Mouse (Mus musculus) forebrain, embryonic 11.5 days (tissue): ENCODE results near the gene Lmna. TPM values are rescaled to one million over a fixed set of nuclear protein-coding genes. Genes with fewer than 3 reads are reported as not detected.

Experiments used
- ATAC-seq: fragments of 200-750 bp; cut with Nextera tagmentation; replicated peaks from 2 replicates; pipeline ENCODE4 v1.8.0; 2017; ENCODE audit warnings: moderate TSS enrichment; ENCODE audit not compliant: low FRiP score
- DNase-seq: peaks from one replicate; pipeline ENCODE4 v3.0.0-alpha.2; 2017; ENCODE audit warnings: low spot score
- H3K27ac ChIP-seq: fragments of 300-500 bp; sonication (generic); 2 replicates; pipeline ENCODE4 v1.5.1; 2014; ENCODE audit warnings: low read depth, low read length
- H3K27me3 ChIP-seq: fragments of 300-500 bp; sonication (generic); 2 replicates; pipeline ENCODE4 v1.6.1; 2014; ENCODE audit warnings: mild to moderate bottlenecking, low read length, mixed read lengths; ENCODE audit not compliant: control insufficient read depth, insufficient read depth
- H3K36me3 ChIP-seq: fragments of 300-500 bp; sonication (generic); 2 replicates; pipeline ENCODE4 v1.6.1; 2014; ENCODE audit warnings: mild to moderate bottlenecking, low read length, moderate library complexity, mixed read lengths; ENCODE audit not compliant: control insufficient read depth, insufficient read depth
- H3K4me1 ChIP-seq: fragments of 300-500 bp; sonication (generic); replicated peaks from 2 replicates; pipeline ENCODE4 v1.6.1; 2014; ENCODE audit warnings: low read length, mixed read lengths; ENCODE audit not compliant: control insufficient read depth, insufficient read depth
- H3K4me2 ChIP-seq: fragments of 300-500 bp; sonication (generic); 2 replicates; pipeline ENCODE4 v1.6.1; 2014; ENCODE audit warnings: low read depth, mild to moderate bottlenecking, low read length, moderate library complexity, mixed read lengths; ENCODE audit not compliant: severe bottlenecking
- H3K4me3 ChIP-seq: fragments of 300-500 bp; sonication (generic); 2 replicates; pipeline ENCODE4 v1.5.1; 2014; ENCODE audit warnings: low read depth, low read length
- H3K9ac ChIP-seq: fragments of 300-500 bp; sonication (generic); 2 replicates; pipeline ENCODE4 v1.6.1; 2014; ENCODE audit warnings: low read length
- H3K9me3 ChIP-seq: fragments of 300-500 bp; sonication (generic); 2 replicates; pipeline ENCODE4 v1.6.1; 2016; ENCODE audit warnings: low read length, mixed read lengths; ENCODE audit not compliant: control insufficient read depth
- WGBS: fragments of 180-500 bp; shearing (Covaris S2); extraction: QIAGEN DNeasy Blood & Tissue Kit; methylation state at CpG from one replicate; pipeline ENCODE4 v1.1.7; 2014; 5-methylcytosine and 5-hydroxymethylcytosine counted together
- polyA plus RNA-seq: library from polyadenylated mRNA; unstranded; fragments of >200 nt; fragmentation: Nextera tagmentation; extraction: Ambion mirVana; gene quantifications from 2 replicates; pipeline ENCODE4 v1.2.1, GENCODE M21; 2014

The Lmna gene
- polyA plus RNA-seq, 1 experiment from 2014 or later = 19.4 TPM

DNA sequence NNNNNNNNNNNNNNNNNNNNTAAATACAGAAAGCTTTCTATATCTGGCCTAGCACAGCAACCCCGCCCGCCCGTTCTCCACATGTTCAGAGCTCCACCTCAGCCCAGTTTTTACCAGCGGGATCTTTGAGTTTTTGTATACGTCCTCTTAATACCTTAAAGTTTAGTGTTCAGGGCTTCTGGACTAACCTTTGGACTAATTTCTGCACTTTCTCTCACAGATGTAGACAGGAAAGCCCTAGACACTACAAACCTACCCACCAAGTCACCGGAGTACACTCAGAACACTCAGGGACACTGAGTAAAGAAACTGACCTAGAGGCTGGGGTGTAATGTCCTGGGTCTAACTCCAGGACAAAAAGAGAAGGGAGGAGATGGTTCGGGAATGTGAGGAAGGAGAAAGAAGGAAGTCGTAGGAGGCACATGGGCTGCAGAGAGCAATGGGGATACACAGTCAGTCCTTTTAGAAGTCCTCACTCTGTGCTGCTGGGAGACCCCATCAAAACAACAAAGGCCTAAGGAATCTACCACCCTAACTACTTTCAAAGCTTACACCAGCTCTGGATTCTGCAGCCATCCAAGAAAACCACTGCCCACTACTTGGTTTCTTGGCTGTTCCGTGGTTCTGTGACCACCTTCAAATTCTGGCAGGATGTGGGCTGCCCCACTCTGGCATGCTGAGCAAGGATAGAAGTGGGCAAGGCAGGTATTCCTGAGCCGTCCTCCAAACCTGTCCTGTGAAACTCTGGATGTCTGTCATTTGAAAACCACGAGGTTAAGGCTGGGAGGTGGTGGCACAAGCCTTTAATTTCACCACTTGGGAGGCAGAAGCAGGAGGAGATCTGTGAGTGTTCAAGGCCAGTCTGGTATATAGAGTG, 15.8 kb downstream of the Lmna start:
- ATAC-seq = no peak
- DNase-seq = no peak
- Histone ChIP-seq H3K36me3 (no peaks in the 10 kb centered on the region), H3K4me1 (peaks cover 9% of the 10 kb centered on the region), H3K9me3 (no peaks in the 10 kb centered on the region), H3K27me3 (no peaks in the 10 kb centered on the region), H3K9ac (peak overlapping the region; percentile 16; the same call in 1 of the 2 replicates), H3K4me3 (no peak overlapping the region), H3K4me2 (no peak overlapping the region), H3K27ac (no peak overlapping the region)
- WGBS = 81% methylated on average over 11 of the region's 11 CpGs

DNA sequence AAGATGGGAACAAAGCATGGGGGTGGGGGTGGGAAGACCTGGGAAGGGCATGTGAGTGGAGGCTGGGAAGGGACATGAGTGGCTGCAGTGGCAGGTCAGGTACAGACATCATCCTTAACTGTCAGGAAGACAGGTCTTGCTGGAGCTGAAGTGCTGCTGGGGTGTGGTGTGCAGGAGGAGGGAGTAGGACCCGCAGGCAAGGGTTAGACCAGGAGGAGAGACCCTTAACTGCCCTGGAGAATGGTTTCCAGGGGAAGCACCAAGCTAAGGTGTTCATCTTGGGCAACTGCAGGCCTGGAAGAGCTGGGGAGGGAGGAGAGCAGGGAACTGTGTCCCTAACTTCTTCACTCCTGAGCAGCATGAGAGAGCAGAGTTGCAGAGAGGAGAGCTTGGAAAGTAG, 22.4 kb downstream of the Lmna start:
- 63% methylated on average over 1 of the region's 1 CpGs for WGBS
- Histone ChIP-seq H3K36me3 (no peaks in the 10 kb centered on the region), H3K4me3 (no peak overlapping the region), H3K4me1 (peaks cover 8% of the 10 kb centered on the region), H3K27me3 (peaks cover 33% of the 10 kb centered on the region), H3K27ac (no peak overlapping the region), H3K9me3 (no peaks in the 10 kb centered on the region), H3K4me2 (no peak overlapping the region), H3K9ac (no peak overlapping the region)
- ATAC-seq (no peak), DNase-seq (no peak)

DNA sequence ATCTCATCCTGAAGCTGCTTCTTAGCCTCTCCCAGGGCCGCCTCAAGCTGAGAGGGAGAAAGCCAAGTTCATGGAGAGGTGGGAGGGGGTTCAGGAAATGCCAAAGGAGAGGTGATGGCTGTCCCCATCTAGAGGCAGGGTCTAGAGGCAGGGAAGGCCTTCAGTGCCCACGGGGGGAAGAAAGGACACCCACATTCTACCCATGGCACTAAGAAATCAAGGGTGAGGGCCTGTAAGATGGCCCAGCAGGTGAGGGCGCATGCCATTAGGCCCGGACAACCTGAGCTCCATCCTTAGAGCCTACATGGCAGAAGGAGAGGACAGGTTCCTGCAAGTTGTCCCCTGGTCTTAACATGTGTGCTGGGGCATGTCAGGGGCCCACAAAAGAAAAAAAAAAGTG, 22.9 kb downstream of the Lmna start:
- H3K27ac ChIP-seq = no peak overlapping the region
- H3K4me3 ChIP-seq = no peak overlapping the region
- no peak for ATAC-seq
- no peaks in the 10 kb centered on the region for H3K9me3 ChIP-seq
- WGBS = 72% methylated on average over 4 of the region's 4 CpGs
- no peak overlapping the region for H3K9ac ChIP-seq
- peaks cover 37% of the 10 kb centered on the region for H3K27me3 ChIP-seq
- peaks cover 7% of the 10 kb centered on the region; the same call in 1 of the 2 replicates for H3K4me1 ChIP-seq
- H3K4me2 ChIP-seq = no peak overlapping the region
- H3K36me3 ChIP-seq = no peaks in the 10 kb centered on the region
- no peak for DNase-seq

- peaks cover 7% of the 10 kb centered on the region; the same call in 1 of the 2 replicates for H3K4me1 ChIP-seq
- ATAC-seq = no peak
- H3K27me3 ChIP-seq = peaks cover 37% of the 10 kb centered on the region
- WGBS = 72% methylated on average over 5 of the region's 5 CpGs
- no peaks in the 10 kb centered on the region for H3K9me3 ChIP-seq
- no peak overlapping the region for H3K4me3 ChIP-seq
- no peak for DNase-seq
- H3K9ac ChIP-seq = no peak overlapping the region
- H3K27ac ChIP-seq = no peak overlapping the region
- H3K36me3 ChIP-seq = no peaks in the 10 kb centered on the region
- H3K4me2 ChIP-seq = no peak overlapping the region
These were observed 23.7 kb downstream of the Lmna start for GRCm38 (mm10) chr3:88486043-88486442.

DNA sequence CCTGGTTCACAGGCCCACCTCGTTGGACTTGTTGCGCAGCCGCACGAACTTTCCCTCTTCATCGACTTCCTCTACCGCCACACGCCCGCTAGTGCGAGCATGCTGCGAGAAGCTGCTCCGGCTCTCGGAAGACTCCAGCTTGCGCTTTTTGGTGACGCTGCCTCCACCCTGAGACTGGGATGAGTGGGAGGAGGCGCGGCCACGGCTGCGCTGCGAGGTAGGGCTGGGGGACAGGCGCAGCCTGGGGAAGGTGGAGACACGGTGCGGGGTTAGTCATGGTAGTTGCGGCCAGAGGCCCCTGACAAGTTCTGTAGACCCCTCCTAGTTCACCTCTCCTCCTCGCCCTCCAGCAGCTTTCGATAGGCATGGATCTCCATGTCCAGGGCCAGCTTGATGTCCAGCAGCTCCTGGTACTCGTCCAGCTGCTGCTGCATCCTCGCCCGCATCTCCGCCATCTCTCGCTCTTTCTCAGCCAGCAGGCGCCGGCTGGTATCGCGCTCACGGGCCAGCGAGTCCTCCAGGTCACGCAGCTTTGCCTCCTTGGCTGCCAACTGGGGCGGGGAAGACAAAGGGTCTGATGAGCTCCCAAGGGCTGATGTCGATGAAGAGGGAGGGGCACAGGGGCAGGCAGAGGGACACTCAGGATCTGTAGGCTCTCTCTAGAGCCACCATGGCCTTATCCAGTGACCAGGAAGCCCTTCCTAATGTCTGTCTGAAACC, 25.0 kb downstream of the Lmna start:
- Histone ChIP-seq H3K4me3 (peak overlapping the region; percentile 25), H3K27me3 (peaks cover 37% of the 10 kb centered on the region), H3K4me1 (peaks cover 7% of the 10 kb centered on the region; the same call in 1 of the 2 replicates), H3K4me2 (peak overlapping the region; percentile 53), H3K9ac (peak overlapping the region; percentile 51), H3K9me3 (no peaks in the 10 kb centered on the region), H3K27ac (no peak overlapping the region), H3K36me3 (no peaks in the 10 kb centered on the region)
- 10% methylated on average over 39 of the region's 39 CpGs for WGBS
- ATAC-seq = no peak
- peak; percentile 74 for DNase-seq

- ATAC-seq = peak; percentile 53
These were observed 26.1 kb downstream of the Lmna start for GRCm38 (mm10) chr3:88483621-88484020.

DNA sequence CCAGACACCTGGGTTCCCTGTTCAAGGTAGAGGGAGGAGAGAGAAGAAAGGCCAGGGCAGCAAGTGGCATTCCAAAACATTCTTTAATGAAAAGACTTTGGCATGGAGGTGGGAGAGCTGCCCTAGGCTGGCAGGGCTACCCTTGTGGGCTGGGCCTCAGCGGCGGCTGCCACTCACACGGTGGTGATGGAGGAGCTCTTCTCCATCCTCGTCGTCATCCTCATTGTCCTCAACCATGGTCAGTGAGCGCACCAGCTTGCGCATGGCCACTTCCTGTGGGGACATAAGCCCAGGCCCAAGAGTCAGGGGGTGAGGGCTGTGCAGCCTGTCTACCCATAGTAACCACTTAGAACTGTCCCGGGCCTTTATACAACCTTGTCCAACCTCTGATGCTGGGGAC, 26.6 kb downstream of the Lmna start:
- Histone ChIP-seq H3K9ac (no peak overlapping the region), H3K9me3 (no peaks in the 10 kb centered on the region), H3K27me3 (peaks cover 37% of the 10 kb centered on the region), H3K27ac (no peak overlapping the region), H3K36me3 (no peaks in the 10 kb centered on the region), H3K4me2 (no peak overlapping the region), H3K4me3 (no peak overlapping the region), H3K4me1 (peaks cover 7% of the 10 kb centered on the region; the same call in 1 of the 2 replicates)
- ATAC-seq = peak; percentile 5; the same call in 1 of the 2 replicates
- WGBS = 81% methylated on average over 8 of the region's 8 CpGs
- no peak for DNase-seq

More at GRCm38 (mm10) chr3:88483621-88484020, 26.1 kb downstream of the Lmna start:
- H3K9ac ChIP-seq = no peak overlapping the region
- no peaks in the 10 kb centered on the region for H3K36me3 ChIP-seq
- no peak overlapping the region for H3K27ac ChIP-seq
- WGBS = 6% methylated on average over 5 of the region's 5 CpGs
- H3K4me2 ChIP-seq = no peak overlapping the region
- H3K4me1 ChIP-seq = peaks cover 7% of the 10 kb centered on the region; the same call in 1 of the 2 replicates
- peak; percentile 90 for DNase-seq
- peaks cover 37% of the 10 kb centered on the region for H3K27me3 ChIP-seq
- no peaks in the 10 kb centered on the region for H3K9me3 ChIP-seq
- no peak overlapping the region for H3K4me3 ChIP-seq

DNA sequence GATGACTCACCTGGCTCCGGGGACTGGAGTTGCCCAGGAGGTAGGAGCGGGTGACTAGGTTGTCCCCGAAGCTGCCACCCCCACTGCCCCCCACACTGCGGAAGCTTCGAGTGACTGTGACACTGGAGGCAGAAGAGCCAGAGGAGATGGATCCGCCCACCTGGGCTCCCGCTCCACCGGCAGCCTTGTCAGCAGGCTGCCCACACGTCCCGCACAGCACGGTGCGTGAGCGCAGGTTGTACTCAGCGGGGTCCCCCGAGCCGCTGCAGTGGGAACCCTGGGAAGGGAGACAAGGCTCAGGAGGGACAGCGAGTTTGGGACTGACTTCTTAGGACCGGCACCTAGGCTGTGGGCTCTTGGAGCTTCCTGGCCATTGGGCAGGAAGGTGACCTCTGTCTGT, 27.4 kb downstream of the Lmna start:
- ATAC-seq (no peak), DNase-seq (no peak)
- H3K9ac ChIP-seq = no peak overlapping the region
- H3K36me3 ChIP-seq = no peaks in the 10 kb centered on the region
- H3K9me3 ChIP-seq = no peaks in the 10 kb centered on the region
- no peak overlapping the region for H3K4me2 ChIP-seq
- H3K27me3 ChIP-seq = peaks cover 37% of the 10 kb centered on the region
- H3K4me1 ChIP-seq = peaks cover 7% of the 10 kb centered on the region; the same call in 1 of the 2 replicates
- H3K4me3 ChIP-seq = no peak overlapping the region
- H3K27ac ChIP-seq = no peak overlapping the region
- 27% methylated on average over 18 of the region's 18 CpGs for WGBS
